Mouse (Mus musculus): Measurements from ENCODE around the gene Akap13. TPM values are rescaled to one million over a fixed set of nuclear protein-coding genes. Genes with fewer than 3 reads are reported as not detected.

Gene Akap13
- polyA plus RNA-seq, 1 experiment from 2014 or later = 12.0 TPM

DNA sequence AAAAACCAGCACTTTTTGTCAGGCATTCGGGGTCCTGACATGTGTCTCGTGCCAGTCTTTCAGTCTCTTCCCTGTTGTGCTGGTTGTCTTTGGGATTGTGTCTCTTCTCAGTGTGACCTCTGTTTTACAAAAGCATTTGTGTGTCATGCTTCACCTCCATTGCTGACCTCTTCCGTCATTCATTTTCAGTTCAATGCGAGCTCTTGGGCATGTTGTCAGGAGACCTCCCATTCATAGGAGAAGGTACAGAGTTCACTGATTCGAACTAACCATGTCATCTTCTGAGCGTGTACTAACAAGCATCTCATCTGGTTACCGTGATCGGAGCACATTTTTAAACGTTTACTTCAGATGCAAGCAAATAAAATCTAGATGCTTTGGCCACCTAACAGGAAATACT lies 224.3 kb downstream of the Akap13 start:
- 60% methylated on average over 9 of the region's 9 CpGs for WGBS
- Histone ChIP-seq H3K36me3 (ENCODE audit: control insufficient read depth, insufficient read depth) (no peaks in the 10 kb centered on the region), H3K4me2 (ENCODE audit: low read length) (no peak overlapping the region), H3K27me3 (replicated peaks; ENCODE audit: control insufficient read depth, insufficient read depth, low read length) (no peaks in the 10 kb centered on the region), H3K4me3 (replicated peaks; ENCODE audit: low read length) (no peak overlapping the region), H3K9me3 (ENCODE audit: control insufficient read depth, low read length) (no peaks in the 10 kb centered on the region), H3K9ac (replicated peaks; ENCODE audit: low read depth, low read length) (no peak overlapping the region), H3K27ac (ENCODE audit: low read length) (no peak overlapping the region), H3K4me1 (replicated peaks; ENCODE audit: control insufficient read depth, insufficient read depth, low read length) (no peaks in the 10 kb centered on the region)
- no peak for ATAC-seq

- Histone ChIP-seq H3K4me3 (replicated peaks; ENCODE audit: low read length) (no peak overlapping the region), H3K9me3 (ENCODE audit: control insufficient read depth, low read length) (no peaks in the 10 kb centered on the region), H3K27ac (ENCODE audit: low read length) (no peak overlapping the region), H3K4me1 (replicated peaks; ENCODE audit: control insufficient read depth, insufficient read depth, low read length) (no peaks in the 10 kb centered on the region), H3K36me3 (ENCODE audit: control insufficient read depth, insufficient read depth) (no peaks in the 10 kb centered on the region), H3K4me2 (ENCODE audit: low read length) (no peak overlapping the region), H3K9ac (replicated peaks; ENCODE audit: low read depth, low read length) (no peak overlapping the region), H3K27me3 (replicated peaks; ENCODE audit: control insufficient read depth, insufficient read depth, low read length) (no peaks in the 10 kb centered on the region)
- no peak for ATAC-seq
- WGBS = 90% methylated on average over 1 of the region's 1 CpGs
Observed at GRCm38 (mm10) chr7:75682901-75683300, 227.6 kb downstream of the Akap13 start.

DNA sequence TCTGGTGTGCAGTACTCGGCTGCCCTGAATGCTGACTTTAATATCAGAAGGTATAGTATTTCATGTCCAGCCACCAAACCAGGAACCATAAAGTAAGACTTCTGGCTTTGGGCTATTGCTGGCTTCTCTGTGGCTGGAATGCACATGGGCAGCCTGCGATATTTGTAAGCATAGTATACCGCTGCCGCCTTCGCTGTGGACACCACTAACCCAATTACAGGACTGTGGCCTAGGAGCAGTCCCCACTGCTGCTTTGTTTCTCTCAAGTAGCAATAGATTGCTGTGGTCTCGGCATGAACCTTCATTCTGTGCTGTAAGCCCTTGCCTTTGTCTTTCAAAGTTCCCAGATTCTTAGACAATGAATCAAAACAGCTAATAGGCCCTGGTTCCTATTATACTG lies 228.1 kb downstream of the Akap13 start:
- 23% methylated on average over 6 of the region's 6 CpGs for WGBS
- Histone ChIP-seq H3K9me3 (ENCODE audit: control insufficient read depth, low read length) (no peaks in the 10 kb centered on the region), H3K27me3 (replicated peaks; ENCODE audit: control insufficient read depth, insufficient read depth, low read length) (no peaks in the 10 kb centered on the region), H3K4me3 (replicated peaks; ENCODE audit: low read length) (no peak overlapping the region), H3K27ac (ENCODE audit: low read length) (no peak overlapping the region), H3K9ac (replicated peaks; ENCODE audit: low read depth, low read length) (no peak overlapping the region), H3K4me2 (ENCODE audit: low read length) (no peak overlapping the region), H3K4me1 (replicated peaks; ENCODE audit: control insufficient read depth, insufficient read depth, low read length) (no peaks in the 10 kb centered on the region), H3K36me3 (ENCODE audit: control insufficient read depth, insufficient read depth) (no peaks in the 10 kb centered on the region)
- ATAC-seq = no peak

GRCm38 (mm10) chr7:75684976-75685375 lies 229.6 kb downstream of the Akap13 start:
- no peak overlapping the region for H3K27ac ChIP-seq (ENCODE audit: low read length)
- no peak for ATAC-seq
- no peaks in the 10 kb centered on the region for H3K36me3 ChIP-seq (ENCODE audit: control insufficient read depth, insufficient read depth)
- H3K4me1 ChIP-seq (replicated peaks; ENCODE audit: control insufficient read depth, insufficient read depth, low read length) = no peaks in the 10 kb centered on the region
- no peaks in the 10 kb centered on the region for H3K9me3 ChIP-seq (ENCODE audit: control insufficient read depth, low read length)
- H3K9ac ChIP-seq (replicated peaks; ENCODE audit: low read depth, low read length) = no peak overlapping the region
- no peak overlapping the region for H3K4me3 ChIP-seq (replicated peaks; ENCODE audit: low read length)
- 65% methylated on average over 3 of the region's 3 CpGs for WGBS
- H3K4me2 ChIP-seq (ENCODE audit: low read length) = no peak overlapping the region
- no peaks in the 10 kb centered on the region for H3K27me3 ChIP-seq (replicated peaks; ENCODE audit: control insufficient read depth, insufficient read depth, low read length)

DNA sequence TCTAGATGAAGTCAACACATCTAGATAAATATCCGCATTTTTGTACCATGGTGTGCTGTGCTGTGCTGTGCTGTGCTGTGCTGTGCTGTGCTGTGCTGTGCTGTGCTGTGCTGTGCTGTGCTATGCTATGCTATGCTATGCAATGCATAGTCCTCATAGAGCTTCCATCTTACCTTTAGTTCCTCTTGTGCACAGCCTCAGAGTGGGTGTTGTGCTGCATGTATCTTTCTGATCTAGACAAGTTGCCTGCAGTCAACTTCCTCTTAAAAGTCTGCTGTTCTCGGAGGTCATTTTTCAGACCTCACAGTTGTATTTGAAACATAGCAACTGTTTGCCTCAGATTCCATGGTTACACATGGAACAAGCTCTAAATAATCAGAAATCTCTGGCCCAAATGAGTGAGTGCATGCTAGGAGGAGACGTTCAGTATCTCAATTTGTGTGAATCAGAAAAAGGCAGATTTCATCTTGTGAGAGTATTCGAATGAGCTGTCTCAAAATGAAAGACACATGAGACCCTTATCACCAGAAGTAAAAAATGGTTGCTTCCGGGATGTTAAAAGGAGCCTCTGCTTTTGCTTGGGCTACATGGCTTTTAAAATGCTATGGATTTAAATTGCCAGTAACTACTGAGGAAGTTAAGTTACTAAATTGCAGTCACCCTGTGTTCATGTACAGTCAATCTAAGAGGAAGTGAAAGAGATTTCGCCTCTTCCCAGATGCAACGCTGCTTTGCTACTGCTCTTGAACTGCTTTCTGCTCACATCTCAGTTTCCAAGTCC lies 230.9 kb downstream of the Akap13 start:
- Histone ChIP-seq H3K4me1 (replicated peaks; ENCODE audit: control insufficient read depth, insufficient read depth, low read length) (no peaks in the 10 kb centered on the region), H3K9ac (replicated peaks; ENCODE audit: low read depth, low read length) (no peak overlapping the region), H3K4me2 (ENCODE audit: low read length) (no peak overlapping the region), H3K27me3 (replicated peaks; ENCODE audit: control insufficient read depth, insufficient read depth, low read length) (no peaks in the 10 kb centered on the region), H3K27ac (ENCODE audit: low read length) (no peak overlapping the region), H3K36me3 (ENCODE audit: control insufficient read depth, insufficient read depth) (no peaks in the 10 kb centered on the region), H3K9me3 (ENCODE audit: control insufficient read depth, low read length) (no peaks in the 10 kb centered on the region), H3K4me3 (replicated peaks; ENCODE audit: low read length) (no peak overlapping the region)
- ATAC-seq = no peak
- WGBS = 91% methylated on average over 7 of the region's 7 CpGs

DNA sequence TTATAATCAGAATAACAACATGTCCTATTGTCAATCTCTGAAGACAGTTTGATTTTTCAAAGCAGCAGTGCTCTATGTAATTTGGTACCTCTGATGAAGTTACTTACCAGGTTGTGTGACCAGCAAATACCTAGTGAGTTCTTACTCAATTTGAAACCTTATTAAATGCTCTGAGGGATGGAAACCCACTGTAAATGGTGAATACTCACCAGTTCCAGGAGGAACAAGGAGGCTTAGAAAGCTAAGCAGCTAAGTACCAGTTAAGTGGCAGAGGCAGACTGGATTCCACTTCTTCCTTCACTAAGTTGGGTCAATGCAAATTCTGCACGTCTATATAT lies 231.5 kb downstream of the Akap13 start:
- no peak for ATAC-seq
- Histone ChIP-seq H3K36me3 (ENCODE audit: control insufficient read depth, insufficient read depth) (no peaks in the 10 kb centered on the region), H3K4me2 (ENCODE audit: low read length) (no peak overlapping the region), H3K4me3 (replicated peaks; ENCODE audit: low read length) (no peak overlapping the region), H3K4me1 (replicated peaks; ENCODE audit: control insufficient read depth, insufficient read depth, low read length) (no peaks in the 10 kb centered on the region), H3K27me3 (replicated peaks; ENCODE audit: control insufficient read depth, insufficient read depth, low read length) (no peaks in the 10 kb centered on the region), H3K9ac (replicated peaks; ENCODE audit: low read depth, low read length) (no peak overlapping the region), H3K27ac (ENCODE audit: low read length) (no peak overlapping the region), H3K9me3 (ENCODE audit: control insufficient read depth, low read length) (no peaks in the 10 kb centered on the region)
- WGBS = 94% methylated on average over 1 of the region's 1 CpGs

- H3K36me3 ChIP-seq (ENCODE audit: control insufficient read depth, insufficient read depth) = no peaks in the 10 kb centered on the region
- ATAC-seq = no peak
- H3K27me3 ChIP-seq (replicated peaks; ENCODE audit: control insufficient read depth, insufficient read depth, low read length) = no peaks in the 10 kb centered on the region
- H3K9me3 ChIP-seq (ENCODE audit: control insufficient read depth, low read length) = no peaks in the 10 kb centered on the region
- 89% methylated on average over 3 of the region's 3 CpGs for WGBS
- H3K4me2 ChIP-seq (ENCODE audit: low read length) = no peak overlapping the region
- no peak overlapping the region for H3K4me3 ChIP-seq (replicated peaks; ENCODE audit: low read length)
- no peak overlapping the region for H3K9ac ChIP-seq (replicated peaks; ENCODE audit: low read depth, low read length)
- H3K4me1 ChIP-seq (replicated peaks; ENCODE audit: control insufficient read depth, insufficient read depth, low read length) = no peaks in the 10 kb centered on the region
- no peak overlapping the region for H3K27ac ChIP-seq (ENCODE audit: low read length)
Observed at GRCm38 (mm10) chr7:75688144-75688543, 232.8 kb downstream of the Akap13 start.

- 78% methylated on average over 5 of the region's 5 CpGs for WGBS
- no peak for ATAC-seq
- Histone ChIP-seq H3K4me1 (replicated peaks; ENCODE audit: control insufficient read depth, insufficient read depth, low read length) (no peaks in the 10 kb centered on the region), H3K27ac (ENCODE audit: low read length) (no peak overlapping the region), H3K9ac (replicated peaks; ENCODE audit: low read depth, low read length) (no peak overlapping the region), H3K9me3 (ENCODE audit: control insufficient read depth, low read length) (no peaks in the 10 kb centered on the region), H3K4me3 (replicated peaks; ENCODE audit: low read length) (no peak overlapping the region), H3K4me2 (ENCODE audit: low read length) (no peak overlapping the region), H3K27me3 (replicated peaks; ENCODE audit: control insufficient read depth, insufficient read depth, low read length) (no peaks in the 10 kb centered on the region), H3K36me3 (ENCODE audit: control insufficient read depth, insufficient read depth) (peaks cover 2% of the 10 kb centered on the region; the same call in 1 of the 2 replicates)
Observed at GRCm38 (mm10) chr7:75694777-75695176, 239.4 kb downstream of the Akap13 start.

DNA sequence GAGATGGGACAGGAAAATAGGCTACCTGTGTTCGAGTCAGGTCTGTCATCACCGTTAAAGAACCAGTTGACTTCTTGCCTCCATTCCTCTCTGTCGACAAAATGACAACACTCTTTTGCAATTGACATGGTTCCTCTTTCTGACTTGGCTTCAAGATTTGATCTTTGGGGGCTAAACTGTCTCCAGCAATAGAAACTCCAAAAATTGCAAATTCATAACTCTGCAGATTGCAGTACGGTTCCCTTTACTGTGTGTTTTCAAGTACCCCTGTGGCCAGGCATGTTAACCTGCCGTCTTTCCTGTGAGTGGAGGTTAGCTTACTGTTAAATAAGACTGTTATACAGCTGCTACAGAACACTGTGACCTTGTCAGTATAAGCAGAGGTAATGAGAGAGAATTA lies 244.5 kb downstream of the Akap13 start:
- Histone ChIP-seq H3K9me3 (ENCODE audit: control insufficient read depth, low read length) (no peaks in the 10 kb centered on the region), H3K4me3 (replicated peaks; ENCODE audit: low read length) (no peak overlapping the region), H3K27ac (ENCODE audit: low read length) (no peak overlapping the region), H3K4me2 (ENCODE audit: low read length) (no peak overlapping the region), H3K27me3 (replicated peaks; ENCODE audit: control insufficient read depth, insufficient read depth, low read length) (no peaks in the 10 kb centered on the region), H3K36me3 (ENCODE audit: control insufficient read depth, insufficient read depth) (peaks cover 2% of the 10 kb centered on the region; the same call in 1 of the 2 replicates), H3K4me1 (replicated peaks; ENCODE audit: control insufficient read depth, insufficient read depth, low read length) (no peaks in the 10 kb centered on the region), H3K9ac (replicated peaks; ENCODE audit: low read depth, low read length) (no peak overlapping the region)
- WGBS = 92% methylated on average over 5 of the region's 5 CpGs
- no peak for ATAC-seq
